Mouse (Mus musculus) megakaryocyte, embryonic 14.5 days (primary cell): Measurements from ENCODE around the gene Zfp382.

Experiments used
- FLI1 ChIP-seq: IDR thresholded peaks from 2 replicates; pipeline ENCODE4 v1.6.1; 2012; ENCODE audit warnings: low read length, inconsistent platforms, mixed read lengths
- GATA1 ChIP-seq: IDR thresholded peaks from 3 replicates; pipeline ENCODE4 v1.6.1; 2012; ENCODE audit warnings: mixed read lengths, low read length, inconsistent platforms, borderline replicate concordance

DNA sequence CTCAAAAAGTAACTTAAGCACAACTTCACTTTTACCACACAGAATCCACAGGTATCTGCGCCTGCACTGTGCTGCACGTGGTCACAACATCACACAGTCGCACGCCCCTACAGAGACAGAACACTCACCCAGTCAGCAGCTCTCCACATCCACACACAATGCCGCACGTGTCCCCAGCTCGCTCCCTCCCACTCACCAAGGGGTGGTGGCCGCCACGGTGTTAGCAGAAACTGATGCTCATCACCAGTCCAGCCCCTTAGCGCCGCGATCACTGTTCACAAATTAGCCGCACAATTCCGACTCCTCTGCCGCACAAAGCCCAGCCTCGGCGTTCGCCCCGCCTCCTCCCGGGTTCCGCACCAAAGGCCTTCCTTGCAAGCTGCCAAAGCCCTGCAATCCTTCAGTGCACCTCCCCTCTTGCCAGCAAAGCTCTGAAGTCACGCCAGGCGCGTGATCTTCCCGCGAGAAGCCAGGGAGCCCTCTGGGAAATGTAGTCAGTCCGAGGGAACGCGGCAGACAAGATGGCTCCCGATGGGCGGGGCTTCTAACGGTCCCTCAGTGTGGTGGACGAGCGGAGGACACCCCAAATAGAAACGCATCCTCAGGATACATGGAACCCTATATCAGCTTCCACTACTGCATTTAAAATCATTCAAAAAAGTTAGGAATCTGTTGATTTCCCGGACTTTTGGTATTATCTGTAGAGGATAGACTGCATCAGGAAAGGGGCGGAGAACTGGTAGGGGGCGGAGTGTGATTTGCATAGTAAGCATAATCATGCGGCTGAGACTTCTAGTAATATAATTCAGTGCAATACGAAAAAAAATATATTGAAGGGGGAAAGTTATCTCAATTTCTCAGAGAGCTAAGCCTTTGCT lies 31.4 kb upstream of the Zfp382 start, which contains the start of the genes Gm26920 and Zfp566:
- TF ChIP-seq GATA1: no peak
- no peak for TF ChIP-seq FLI1
